Mouse (Mus musculus) Patski (cell line): Measurements from ENCODE around the gene Olfr1413. TPM values are rescaled to one million over a fixed set of nuclear protein-coding genes. Genes with fewer than 3 reads are reported as not detected.

Source experiments
- ATAC-seq: fragments of 100-300 bp; one replicate; pipeline ENCODE4 v1.8.0; 2021
- CTCF ChIA-PET: fragments of 350-600 bp; sonication (Branson Sonifier 250); formaldehyde crosslinking; loops from one replicate; lab custom pipeline; 2022; ENCODE audit warnings: inconsistent platforms; lab: Charles Lee
- POLR2A ChIA-PET: fragments of 350-600 bp; sonication (Branson Sonifier 250); formaldehyde crosslinking; loops from one replicate; lab custom pipeline; 2022; ENCODE audit warnings: antibody characterized with exemption, inconsistent platforms; lab: Charles Lee
- DNase-seq: peaks from one replicate; pipeline ENCODE4 v3.0.0-alpha.2; 2011; ENCODE audit warnings: low read depth, low spot score
- H3K27me3 ChIP-seq: fragments of 371-371 bp; one replicate; pipeline ENCODE4 v1.5.1; 2021
- CTCF ChIP-seq: fragments of 100-300 bp; IDR thresholded peaks from one replicate; pipeline ENCODE4 v1.5.1; 2021
- in situ Hi-C: fragments of 300-500 bp; cut with MboI; formaldehyde crosslinking; loops from 3 replicates; pipeline ENCODE4 v1.11.1; 2018; ENCODE audit warnings: low pct_unique_long_range_greater_than_20kb, mixed read lengths
- polyA plus RNA-seq: library from polyadenylated mRNA; unstranded; gene quantifications from one replicate; pipeline ENCODE4 v1.2.3, GENCODE M21; 2021

The Olfr1413 gene
- polyA plus RNA-seq = not detected

DNA sequence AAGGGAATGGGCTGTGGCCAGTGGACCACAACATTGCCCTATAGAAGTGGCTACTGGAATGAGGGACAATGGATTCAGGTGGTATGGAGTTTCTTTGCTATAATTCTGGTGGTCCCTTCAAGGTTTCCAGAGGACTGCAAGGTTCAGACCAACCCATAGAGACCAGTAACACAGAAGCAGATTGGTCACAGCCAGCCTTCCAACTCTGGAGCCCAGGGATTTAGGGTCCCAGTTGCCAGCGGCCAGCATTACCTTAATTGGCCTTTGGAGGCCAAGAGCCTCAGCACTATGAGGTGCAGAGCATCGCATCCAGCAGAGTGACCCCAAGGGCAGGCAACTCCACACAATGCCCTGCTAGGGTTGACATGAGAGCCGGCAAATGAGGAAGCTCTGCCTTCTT lies at the start of gene Olfr1413:
TSS of gene Olfr1413 (plus strand) at position 301 of the 400 bp plus-strand sequence.
- no peak for ATAC-seq
- no peak for TF ChIP-seq CTCF
- in situ Hi-C loops = no loop called here
- peaks cover 16% of the 10 kb centered on the region for H3K27me3 ChIP-seq
- DNase-seq = no peak
- CTCF ChIA-PET = no interaction called here
- POLR2A ChIA-PET = no interaction called here

DNA sequence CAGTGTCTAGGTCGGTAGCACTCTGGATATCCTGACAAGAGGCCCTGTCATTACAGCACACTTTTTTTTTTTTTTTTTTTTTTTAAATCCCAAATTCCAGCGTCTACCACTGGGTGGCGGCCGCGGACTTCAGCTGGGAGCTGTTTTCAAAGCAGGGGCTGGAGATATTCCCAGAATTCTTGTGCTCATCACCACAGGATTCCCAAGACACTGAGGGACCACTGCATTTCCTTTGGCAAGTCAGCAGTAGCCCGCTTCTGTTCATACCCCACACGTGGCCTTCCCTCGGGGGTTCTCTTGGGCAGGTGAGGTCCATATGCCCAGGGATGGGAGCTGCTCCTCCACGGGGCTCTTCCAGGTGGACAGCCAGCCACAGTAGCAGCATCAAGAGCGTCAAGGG lies 49.7 kb upstream of the Olfr1413 start:
- in situ Hi-C loops = loop anchor here (25.0 kb wide), 1 partner anchor 366 kb away; no protein-coding TSS in a partner anchor
- ChIA-PET CTCF (interaction anchor here (0.8 to 3.1 kb wide), 6 partner anchors 13 to 132 kb away, joined by 3 to 17 read pairs (median 6); partner anchors contain the start of gene Otos), POLR2A (interaction anchor here (0.7 to 1.0 kb wide), 2 partner anchors 13 to 87 kb away, joined by 3 read pairs; no protein-coding TSS in a partner anchor)
- H3K27me3 ChIP-seq = peaks cover 19% of the 10 kb centered on the region
- ATAC-seq (no peak), DNase-seq (no peak)
- peak; percentile 80 for TF ChIP-seq CTCF

DNA sequence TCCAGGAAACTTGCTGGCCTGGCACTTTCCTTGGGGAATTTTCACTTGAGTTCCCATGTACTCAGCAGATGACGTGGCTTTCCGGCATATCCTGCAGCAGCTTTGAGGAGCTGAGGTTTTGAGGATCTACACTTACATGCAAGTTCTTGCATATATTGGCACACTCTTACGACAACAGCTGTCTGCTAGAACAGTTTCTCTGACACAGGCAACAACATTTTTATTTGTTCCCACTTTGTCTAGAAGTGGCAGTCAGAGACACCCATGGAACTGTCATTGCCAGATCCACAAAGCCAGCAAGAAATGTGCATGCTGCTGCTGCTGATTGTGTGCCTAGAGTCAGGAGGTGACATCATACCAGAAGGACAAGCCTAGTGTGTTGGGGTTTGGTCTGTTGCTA lies 47.4 kb upstream of the Olfr1413 start:
- TF ChIP-seq CTCF = no peak
- ChIA-PET POLR2A (no interaction called here), CTCF (no interaction called here)
- ATAC-seq = no peak
- in situ Hi-C loops = loop anchor here (25.0 kb wide), 1 partner anchor 364 kb away; no protein-coding TSS in a partner anchor
- DNase-seq = no peak
- peaks cover 15% of the 10 kb centered on the region for H3K27me3 ChIP-seq

DNA sequence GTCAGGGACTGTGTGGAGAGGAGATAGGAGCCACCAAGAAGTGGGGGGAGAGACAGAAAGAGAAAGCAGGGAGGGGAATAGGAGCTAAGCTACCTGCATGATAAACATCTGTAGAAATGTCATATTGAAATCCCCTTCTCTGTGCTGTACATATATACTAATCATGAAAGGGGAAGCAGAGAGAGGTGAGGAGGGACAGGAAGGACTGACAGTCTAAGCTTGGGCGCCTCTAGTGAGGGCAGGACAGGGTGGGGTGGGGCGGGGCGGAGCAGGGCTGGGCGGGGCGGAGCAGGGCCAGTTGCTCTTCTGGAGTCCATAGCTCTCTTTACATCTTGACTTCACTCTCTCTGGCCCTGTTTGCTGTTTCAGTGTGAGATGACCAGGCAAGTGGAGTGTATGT lies 34.1 kb upstream of the Olfr1413 start:
- in situ Hi-C loops = no loop called here
- DNase-seq = no peak
- no peak for ATAC-seq
- ChIA-PET POLR2A (no interaction called here), CTCF (interaction anchor here (1.8 kb wide), 1 partner anchor 15 kb away, joined by 5 read pairs; no protein-coding TSS in a partner anchor)
- peaks cover 6% of the 10 kb centered on the region for H3K27me3 ChIP-seq
- TF ChIP-seq CTCF = no peak

DNA sequence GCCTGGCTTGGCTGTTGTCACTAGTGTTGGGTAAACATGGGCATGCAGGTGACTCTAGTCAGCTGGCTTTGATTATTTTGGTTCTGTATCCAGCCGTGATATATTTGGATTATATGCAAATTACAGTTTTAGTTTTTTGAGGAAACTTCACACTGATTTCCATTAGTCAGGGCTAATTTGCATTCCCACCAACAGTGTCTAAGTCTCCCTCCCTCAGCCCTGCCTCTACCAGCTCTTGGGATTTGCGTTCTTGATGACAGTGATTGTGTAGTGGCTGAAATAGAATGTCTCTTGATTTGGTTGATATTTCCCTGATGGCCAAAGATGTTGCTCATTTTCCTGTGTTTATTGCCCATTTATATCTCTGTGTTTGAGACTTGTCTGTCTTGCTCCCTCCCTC lies 32.1 kb upstream of the Olfr1413 start:
- H3K27me3 ChIP-seq = peaks cover 6% of the 10 kb centered on the region
- ChIA-PET CTCF (no interaction called here), POLR2A (no interaction called here)
- TF ChIP-seq CTCF = no peak
- ATAC-seq = no peak
- in situ Hi-C loops = no loop called here
- no peak for DNase-seq

DNA sequence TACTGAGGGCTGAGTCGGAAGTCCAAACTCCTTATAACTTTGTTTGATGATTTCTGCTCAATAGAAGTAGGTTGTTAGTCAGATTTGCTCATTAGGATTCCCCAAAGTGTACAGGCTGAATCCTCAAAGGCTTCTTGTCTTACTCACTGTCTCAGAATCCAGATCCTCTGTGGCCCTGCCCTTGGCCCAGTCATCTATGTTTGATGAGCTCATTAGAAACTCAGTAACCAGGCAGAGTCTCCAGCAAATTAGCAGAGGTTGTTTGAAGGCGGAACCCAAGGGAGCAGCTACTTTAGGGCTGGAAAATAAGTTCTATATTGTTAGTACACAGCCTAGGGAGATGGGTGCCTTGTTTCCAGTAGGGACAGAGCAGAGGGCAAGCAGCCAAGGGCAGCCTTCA lies 25.2 kb upstream of the Olfr1413 start:
- in situ Hi-C loops = no loop called here
- CTCF ChIA-PET = no interaction called here
- no peak for TF ChIP-seq CTCF
- no peaks in the 10 kb centered on the region for H3K27me3 ChIP-seq
- POLR2A ChIA-PET = no interaction called here
- ATAC-seq (no peak), DNase-seq (peak; percentile 24)

DNA sequence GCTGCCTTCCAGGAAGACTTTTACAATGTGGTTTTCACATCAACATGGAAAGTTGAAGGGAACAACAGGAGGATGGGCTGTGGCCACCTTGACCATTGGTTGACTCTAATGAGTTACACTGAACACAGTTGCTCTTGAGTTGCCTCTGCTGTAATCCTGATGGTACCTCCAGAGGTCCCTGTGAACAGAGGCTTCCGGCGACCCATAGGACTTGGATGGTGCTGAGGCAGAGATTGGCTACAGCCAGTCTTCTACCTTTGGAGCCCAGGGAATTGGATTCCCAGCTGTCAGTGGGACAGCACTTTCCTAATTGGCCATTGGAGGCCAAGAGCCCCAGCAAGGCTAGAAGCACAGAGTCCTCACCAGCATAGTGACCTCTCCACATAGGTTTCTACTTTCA lies 14.4 kb downstream of the Olfr1413 start, which contains the start of gene Olfr1412:
TSS of gene Olfr1412 (plus strand) at position 301 of the 400 bp plus-strand sequence.
- in situ Hi-C loops = no loop called here
- TF ChIP-seq CTCF = no peak
- CTCF ChIA-PET = no interaction called here
- ATAC-seq (no peak), DNase-seq (no peak)
- peaks cover 16% of the 10 kb centered on the region for H3K27me3 ChIP-seq
- POLR2A ChIA-PET = no interaction called here

DNA sequence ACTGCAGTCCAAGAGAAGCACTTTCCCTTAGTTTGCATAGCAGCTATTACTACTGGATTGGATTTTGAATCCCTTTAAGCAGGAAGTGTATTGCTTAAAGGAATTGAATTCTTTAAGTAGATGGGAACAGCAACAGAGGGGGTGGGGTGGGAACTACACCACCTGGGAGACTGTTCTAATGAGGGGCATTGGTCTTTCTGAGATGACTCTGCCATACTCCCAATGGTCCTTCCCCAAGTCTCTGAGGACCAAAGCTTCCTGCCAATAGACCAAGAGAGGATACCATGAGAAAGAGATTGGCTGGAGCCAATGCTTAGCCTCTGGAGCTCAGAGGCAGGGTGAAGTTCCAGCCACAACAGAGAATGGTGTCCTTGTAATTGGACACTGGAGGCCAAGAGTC lies 23.0 kb downstream of the Olfr1413 start, which contains the start of gene Olfr1411:
TSS of gene Olfr1411 (plus strand) at position 301 of the 400 bp plus-strand sequence.
- ATAC-seq = no peak
- no peak for TF ChIP-seq CTCF
- in situ Hi-C loops = no loop called here
- peaks cover 30% of the 10 kb centered on the region for H3K27me3 ChIP-seq
- ChIA-PET POLR2A (no interaction called here), CTCF (no interaction called here)
- no peak for DNase-seq

DNA sequence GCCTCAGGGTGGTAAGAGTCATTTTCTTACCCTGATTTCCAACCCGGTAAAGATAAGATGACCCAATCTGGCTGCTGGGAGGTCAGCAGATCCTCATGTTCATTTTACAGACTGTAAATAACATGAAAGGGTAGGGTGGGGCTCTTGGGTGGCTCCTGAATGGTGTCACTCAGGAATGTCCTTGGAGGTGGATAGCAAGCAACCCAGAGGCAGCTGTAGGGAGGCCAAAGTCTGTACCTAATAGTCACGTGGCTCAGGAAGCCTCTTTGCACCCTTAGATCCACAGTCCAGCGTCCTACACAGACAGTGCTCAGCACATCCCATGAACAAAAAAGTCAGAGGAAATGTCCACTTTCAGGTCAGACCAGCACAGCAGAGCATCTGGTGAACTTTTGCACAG lies 24.9 kb downstream of the Olfr1413 start:
- TF ChIP-seq CTCF = no peak
- POLR2A ChIA-PET = no interaction called here
- DNase-seq (no peak), ATAC-seq (no peak)
- in situ Hi-C loops = no loop called here
- CTCF ChIA-PET = no interaction called here
- peaks cover 33% of the 10 kb centered on the region for H3K27me3 ChIP-seq

DNA sequence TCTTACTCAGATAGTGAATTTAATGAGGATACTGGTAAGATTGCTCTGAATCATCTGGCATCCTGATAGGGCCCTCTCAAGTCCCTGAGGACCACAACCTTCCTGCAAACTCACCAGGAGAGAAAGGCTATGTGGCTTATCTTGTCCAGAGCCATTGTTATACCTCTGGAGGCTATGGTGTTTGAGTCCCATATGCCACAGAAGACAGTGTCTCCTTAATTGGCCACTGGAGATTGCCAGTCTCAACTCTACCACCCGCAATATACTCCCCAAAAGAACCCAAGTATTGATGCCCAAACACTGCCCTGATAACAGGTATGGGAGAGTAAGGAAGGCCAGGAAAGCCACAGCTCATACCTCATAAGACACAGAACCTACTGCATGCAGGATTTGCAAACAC lies 34.4 kb downstream of the Olfr1413 start, which contains the start of gene Olfr1410:
TSS of gene Olfr1410 (plus strand) at position 301 of the 400 bp plus-strand sequence.
- CTCF ChIA-PET = no interaction called here
- TF ChIP-seq CTCF = no peak
- DNase-seq (no peak), ATAC-seq (no peak)
- H3K27me3 ChIP-seq = peaks cover 30% of the 10 kb centered on the region
- POLR2A ChIA-PET = no interaction called here
- in situ Hi-C loops = loop anchor here (25.0 kb wide), 1 partner anchor 643 kb away; no protein-coding TSS in a partner anchor

DNA sequence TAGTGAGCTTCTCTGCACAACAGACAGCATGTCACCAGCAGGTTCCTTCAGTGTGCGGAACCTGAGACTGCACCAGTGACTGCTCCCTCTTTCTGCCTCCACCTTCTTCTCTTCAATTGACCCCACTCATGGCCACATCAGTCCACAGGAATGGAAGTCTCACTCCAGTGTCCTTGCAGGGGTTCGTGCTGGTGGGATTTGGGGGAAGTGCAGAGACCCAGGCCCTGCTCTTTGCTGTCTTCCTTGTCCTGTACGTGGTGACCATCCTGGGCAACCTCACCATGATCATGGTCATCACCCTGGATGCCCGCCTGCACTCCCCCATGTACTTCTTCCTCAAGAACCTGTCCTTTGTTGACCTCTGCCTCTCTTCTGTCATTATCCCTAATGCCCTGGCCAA lies 36.6 kb downstream of the Olfr1413 start:
- ChIA-PET POLR2A (no interaction called here), CTCF (no interaction called here)
- in situ Hi-C loops = loop anchor here (25.0 kb wide), 1 partner anchor 645 kb away; no protein-coding TSS in a partner anchor
- H3K27me3 ChIP-seq = peaks cover 29% of the 10 kb centered on the region
- no peak for DNase-seq
- no peak for TF ChIP-seq CTCF
- ATAC-seq = no peak
